Mouse (Mus musculus) adrenal gland, adult 10 weeks (tissue): ENCODE data around the gene Gm7137. TPM values are rescaled to one million over a fixed set of nuclear protein-coding genes. Genes with fewer than 3 reads are reported as not detected.

Source experiments
- polyA plus RNA-seq: library from polyadenylated mRNA; stranded (reverse); fragments of 350-450 nt; fragmentation: Illumina TruSeq; extraction: RNeasy Lipid Tissue Mini Kit (QIAGEN cat#74804); gene quantifications from one replicate; pipeline ENCODE4 v1.2.3, GENCODE M21; 2014; ENCODE audit warnings: low read depth, low replicate concordance

The Gm7137 gene
- polyA plus RNA-seq: not detected

DNA sequence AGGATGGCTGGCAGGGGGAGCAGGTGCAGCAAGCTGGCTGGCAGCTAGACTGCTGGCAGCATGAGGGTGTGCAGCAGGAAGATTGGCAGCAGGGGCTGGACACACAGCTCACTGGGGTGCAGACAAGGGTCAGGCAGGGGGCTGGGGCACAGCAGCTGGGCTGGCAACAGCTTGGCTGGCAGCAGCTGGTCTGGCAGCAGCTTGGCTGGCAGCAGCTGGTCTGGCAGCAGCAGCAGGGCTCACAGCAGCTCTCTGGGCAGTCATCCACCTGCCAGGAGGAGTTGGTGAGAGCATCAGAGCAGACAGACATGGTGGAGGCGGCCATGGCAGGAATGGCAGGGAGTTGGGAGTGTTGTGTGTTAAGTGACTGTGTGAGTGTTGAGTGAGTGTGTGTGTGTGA is at the start of gene Gm7137:
Gene Gm7137 (minus strand): TSS at position 325 of the 400 bp plus-strand sequence.

DNA sequence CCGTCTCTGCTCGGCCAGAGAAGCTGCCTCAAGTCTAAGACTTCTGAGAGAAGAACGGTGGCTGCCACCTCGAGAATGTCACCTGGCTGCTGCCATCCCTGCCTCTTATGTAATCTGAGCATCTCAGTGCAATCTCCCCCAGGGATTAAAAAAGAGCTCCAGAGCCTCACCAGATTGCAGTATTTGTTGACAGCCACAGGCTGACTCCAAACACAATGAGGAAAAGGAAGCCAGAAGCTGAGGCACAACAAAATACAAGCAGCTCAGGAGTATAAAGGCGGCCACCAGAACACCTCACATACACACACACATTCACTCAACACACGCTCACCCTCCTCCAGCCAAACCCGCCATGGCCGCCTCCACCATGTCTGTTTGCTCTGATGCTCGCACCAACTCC is 47.6 kb upstream of the Gm7137 start, which contains the start of gene Krtap10-10:
Gene Krtap10-10 (plus strand): TSS at position 301 of the 400 bp plus-strand sequence.

GRCm38 (mm10) chr10:77826951-77827350 is 39.0 kb upstream of the Gm7137 start, which contains the start of gene Krtap10-4:
TSS of gene Krtap10-4 (minus strand) at chr10:77827095.

GRCm38 (mm10) chr10:77814382-77814781 is 26.4 kb upstream of the Gm7137 start, which contains the start of gene Gm2696:
TSS of gene Gm2696 (plus strand) at chr10:77814682.

GRCm38 (mm10) chr10:77811743-77812142 is 23.7 kb upstream of the Gm7137 start, which contains the start of gene Gm9507:
TSS of gene Gm9507 (minus strand) at chr10:77811843.

GRCm38 (mm10) chr10:77798921-77799508 is 11.0 kb upstream of the Gm7137 start, which contains the start of gene Gm19668:
TSS of gene Gm19668 (minus strand) at chr10:77799133.

DNA sequence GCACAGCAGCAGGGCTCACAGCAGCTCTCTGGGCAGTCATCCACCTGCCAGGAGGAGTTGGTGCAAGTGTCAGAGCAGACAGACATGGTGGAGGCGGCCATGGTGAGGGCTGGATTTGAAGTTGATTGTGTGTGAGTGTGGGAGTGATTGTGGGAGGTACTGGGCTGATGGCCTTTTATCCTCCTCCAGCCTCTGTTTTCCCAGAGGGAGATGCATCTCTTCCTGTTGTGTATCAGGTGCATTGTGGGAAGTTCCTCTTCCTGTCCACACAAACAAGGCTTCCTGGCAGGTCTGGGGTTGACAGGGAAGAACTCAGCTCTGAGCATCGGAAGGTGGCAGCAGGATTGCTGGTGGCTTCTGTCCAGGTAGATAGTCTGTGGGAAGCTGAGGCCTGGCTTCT is 7.0 kb upstream of the Gm7137 start, which contains the start of gene Gm9639:
Gene Gm9639 (minus strand): TSS at position 101 of the 400 bp plus-strand sequence.

GRCm38 (mm10) chr10:77782442-77782841 is 5.6 kb downstream of the Gm7137 start, which contains the start of gene Gm3250:
TSS of gene Gm3250 (minus strand) at chr10:77782542.

DNA sequence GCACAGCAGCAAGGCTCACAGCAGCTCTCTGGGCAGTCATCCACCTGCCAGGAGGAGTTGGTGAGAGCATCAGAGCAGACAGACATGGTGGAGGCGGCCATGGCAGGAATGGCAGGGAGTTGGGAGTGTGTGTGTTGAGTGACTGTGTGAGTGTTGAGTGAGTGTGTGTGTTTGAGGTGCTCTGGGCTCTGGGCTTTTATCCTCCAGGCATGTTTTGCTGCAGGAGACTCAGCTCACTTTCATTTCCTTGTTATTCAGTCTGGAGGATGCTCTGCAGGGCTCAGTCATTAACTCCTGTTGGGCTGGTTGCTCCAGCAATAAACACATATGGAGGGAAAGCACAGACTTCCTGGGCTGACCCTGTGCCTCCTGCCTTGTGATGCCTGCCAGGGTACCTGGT is 11.2 kb downstream of the Gm7137 start, which contains the start of gene Gm7138:
Gene Gm7138 (minus strand): TSS at position 101 of the 400 bp plus-strand sequence.

DNA sequence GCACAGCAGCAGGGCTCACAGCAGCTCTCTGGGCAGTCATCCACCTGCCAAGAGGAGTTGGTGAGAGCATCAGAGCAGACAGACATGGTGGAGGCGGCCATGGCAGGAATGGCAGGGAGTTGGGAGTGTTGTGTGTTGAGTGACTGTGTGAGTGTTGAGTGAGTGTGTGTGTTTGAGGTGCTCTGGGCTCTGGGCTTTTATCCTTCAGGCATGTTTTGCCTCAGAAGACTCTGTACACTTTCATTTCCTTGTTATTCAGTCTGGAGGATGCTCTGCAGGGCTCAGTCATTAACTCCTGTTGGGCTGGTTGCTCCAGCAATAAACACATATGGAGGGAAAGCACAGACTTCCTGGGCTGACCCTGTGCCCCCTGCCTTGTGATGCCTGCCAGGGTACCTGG is 16.8 kb downstream of the Gm7137 start, which contains the start of gene Gm3238:
Gene Gm3238 (minus strand): TSS at position 101 of the 400 bp plus-strand sequence.

DNA sequence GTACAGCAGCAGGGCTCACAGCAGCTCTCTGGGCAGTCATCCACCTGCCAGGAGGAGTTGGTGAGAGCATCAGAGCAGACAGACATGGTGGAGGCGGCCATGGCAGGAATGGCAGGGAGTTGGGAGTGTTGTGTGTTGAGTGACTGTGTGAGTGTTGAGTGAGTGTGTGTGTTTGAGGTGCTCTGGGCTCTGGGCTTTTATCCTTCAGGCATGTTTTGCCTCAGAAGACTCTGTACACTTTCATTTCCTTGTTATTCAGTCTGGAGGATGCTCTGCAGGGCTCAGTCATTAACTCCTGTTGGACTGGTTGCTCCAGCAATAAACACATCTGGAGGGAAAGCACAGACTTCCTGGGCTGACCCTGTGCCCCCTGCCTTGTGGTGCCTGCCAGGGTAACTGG is 28.4 kb downstream of the Gm7137 start, which contains the start of gene Gm3233:
Gene Gm3233 (minus strand): TSS at position 101 of the 400 bp plus-strand sequence.

DNA sequence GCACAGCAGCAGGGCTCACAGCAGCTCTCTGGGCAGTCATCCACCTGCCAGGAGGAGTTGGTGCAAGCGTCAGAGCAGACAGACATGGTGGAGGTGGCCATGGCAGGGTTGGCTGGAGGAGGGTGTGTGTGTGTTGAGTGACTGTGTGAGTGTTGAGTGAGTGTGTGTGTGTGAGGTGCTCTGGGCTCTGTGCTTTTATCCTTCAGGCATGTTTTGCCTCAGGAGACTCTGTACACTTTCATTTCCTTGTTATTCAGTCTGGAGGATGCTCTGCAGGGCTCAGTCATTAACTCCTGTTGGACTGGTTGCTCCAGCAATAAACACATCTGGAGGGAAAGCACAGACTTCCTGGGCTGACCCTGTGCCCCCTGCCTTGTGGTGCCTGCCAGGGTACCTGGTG is 36.7 kb downstream of the Gm7137 start, which contains the start of gene Gm9736:
Gene Gm9736 (minus strand): TSS at position 101 of the 400 bp plus-strand sequence.

GRCm38 (mm10) chr10:77741924-77742688 is 45.9 kb downstream of the Gm7137 start, which contains the start of gene Gm18596:
TSS of gene Gm18596 (minus strand) at chr10:77742638.

Other genes with a start within 250 kb of the Gm7137 start
- gene Pttg1ip, start 206.5 kb downstream of the Gm7137 start, polyA plus RNA-seq: 126 TPM
- gene Sumo3, start 182.1 kb downstream of the Gm7137 start, polyA plus RNA-seq: 72.3 TPM
- 6.2 TPM for gene Gm49325, start 182.0 kb downstream of the Gm7137 start, polyA plus RNA-seq
- 11.6 TPM for gene Ube2g2, start 165.9 kb downstream of the Gm7137 start, polyA plus RNA-seq
- gene Tspear, start 101.6 kb downstream of the Gm7137 start, polyA plus RNA-seq: not detected
- gene Gm19402, start 97.4 kb downstream of the Gm7137 start, polyA plus RNA-seq: not detected
- not detected for gene Gm9508, start 91.0 kb downstream of the Gm7137 start, polyA plus RNA-seq
- gene Gm10272, start 81.6 kb downstream of the Gm7137 start, polyA plus RNA-seq: not detected
- gene Gm10024, start 76.7 kb downstream of the Gm7137 start, polyA plus RNA-seq: not detected
- not detected for gene Gm10142, start 72.4 kb downstream of the Gm7137 start, polyA plus RNA-seq
- gene Krtap12-1, start 67.6 kb downstream of the Gm7137 start, polyA plus RNA-seq: not detected
- gene Gm10100, start 61.7 kb downstream of the Gm7137 start, polyA plus RNA-seq: not detected
- not detected for gene Gm18596, start 45.6 kb downstream of the Gm7137 start, polyA plus RNA-seq
- gene Gm9736, start 36.8 kb downstream of the Gm7137 start, polyA plus RNA-seq: not detected
- not detected for gene Gm3233, start 28.5 kb downstream of the Gm7137 start, polyA plus RNA-seq
- not detected for gene Gm3238, start 16.9 kb downstream of the Gm7137 start, polyA plus RNA-seq
- gene Gm7138, start 11.3 kb downstream of the Gm7137 start, polyA plus RNA-seq: not detected
- not detected for gene Gm3250, start 5.7 kb downstream of the Gm7137 start, polyA plus RNA-seq
- not detected for gene Gm9639, start 6.9 kb upstream of the Gm7137 start, polyA plus RNA-seq
- not detected for gene Gm19668, start 10.9 kb upstream of the Gm7137 start, polyA plus RNA-seq
- gene Gm9507, start 23.6 kb upstream of the Gm7137 start, polyA plus RNA-seq: not detected
- not detected for gene Gm2696, start 26.5 kb upstream of the Gm7137 start, polyA plus RNA-seq
- gene Krtap10-4, start 38.9 kb upstream of the Gm7137 start, polyA plus RNA-seq: not detected
- gene Krtap10-10, start 47.7 kb upstream of the Gm7137 start, polyA plus RNA-seq: not detected
- gene Gm36176, start 58.6 kb upstream of the Gm7137 start, polyA plus RNA-seq: not detected
- not detected for gene Gm10318, start 64.7 kb upstream of the Gm7137 start, polyA plus RNA-seq
- gene Gm3285, start 73.8 kb upstream of the Gm7137 start, polyA plus RNA-seq: not detected
- gene Lrrc3, start 114.3 kb upstream of the Gm7137 start, polyA plus RNA-seq: 1.7 TPM
- gene Trpm2, start 182.4 kb upstream of the Gm7137 start, polyA plus RNA-seq: not detected
- 1.6 TPM for gene 1810043G02Rik, start 190.3 kb upstream of the Gm7137 start, polyA plus RNA-seq
- 2.0 TPM for gene Pfkl, start 221.9 kb upstream of the Gm7137 start, polyA plus RNA-seq